Mouse (Mus musculus): ENCODE data around the gene Fa2h. TPM values are rescaled to one million over a fixed set of nuclear protein-coding genes. Genes with fewer than 3 reads are reported as not detected.

The Fa2h gene
- total RNA-seq (2021): 10 to 100 TPM; 12.2 to 14.6 TPM
- long read RNA-seq, experiment 1, transcript Fa2h-201 (7 exons, 2,492 nt): major isoform, 10 of 17 reads
- long read RNA-seq, experiment 1, partial matches to known transcripts: 7 of 17 reads
- long read RNA-seq, experiment 1, other reads (novel, unspliced or antisense): 0 of 17 reads
- long read RNA-seq, experiment 2, partial matches to known transcripts: 6 of 8 reads
- long read RNA-seq, experiment 2, other reads (novel, unspliced or antisense): 1 of 8 reads

GRCm38 (mm10) chr8:111393391-111394363 is at the start of gene Fa2h:
Fa2h (minus strand) TSS chr8:111393824.
- peak; percentile 62 to 74 for DNase-seq (ENCODE audit: low spot score in 2 of 2)

GRCm38 (mm10) chr8:111439189-111439588 is 45.6 kb upstream of the Fa2h start:
- DNase-seq (ENCODE audit: low spot score in 2 of 2): peak; percentile 79 to 85

- no peak for DNase-seq (ENCODE audit: low spot score in 2 of 2)
Observed at GRCm38 (mm10) chr8:111435071-111435828, 41.6 kb upstream of the Fa2h start.

GRCm38 (mm10) chr8:111424646-111425045 is 31.0 kb upstream of the Fa2h start:
- DNase-seq (ENCODE audit: low spot score in 2 of 2): no peak

- DNase-seq (ENCODE audit: low spot score in 2 of 2): no peak
Observed at GRCm38 (mm10) chr8:111424181-111424580, 30.6 kb upstream of the Fa2h start.

- DNase-seq (ENCODE audit: low spot score in 2 of 2): no peak
Observed at GRCm38 (mm10) chr8:111422614-111423013, 29.0 kb upstream of the Fa2h start.

GRCm38 (mm10) chr8:111419171-111419570 is 25.5 kb upstream of the Fa2h start:
- no peak for DNase-seq (ENCODE audit: low spot score in 2 of 2)

GRCm38 (mm10) chr8:111418601-111419000 is 25.0 kb upstream of the Fa2h start:
- peak in 1 of 2 experiments; percentile 2 for DNase-seq (ENCODE audit: low spot score in 2 of 2)

GRCm38 (mm10) chr8:111417222-111417621 is 23.6 kb upstream of the Fa2h start:
- no peak for DNase-seq (ENCODE audit: low spot score in 2 of 2)

GRCm38 (mm10) chr8:111403391-111403790 is 9.8 kb upstream of the Fa2h start:
- peak in 1 of 2 experiments; percentile 17 for DNase-seq (ENCODE audit: low spot score in 2 of 2)

GRCm38 (mm10) chr8:111391268-111391667 is 2.4 kb downstream of the Fa2h start:
- no peak for DNase-seq (ENCODE audit: low spot score in 2 of 2)

- DNase-seq (ENCODE audit: low spot score in 2 of 2): no peak
Observed at GRCm38 (mm10) chr8:111390837-111391236, 2.8 kb downstream of the Fa2h start.

- DNase-seq (ENCODE audit: low spot score in 2 of 2): no peak
Observed at GRCm38 (mm10) chr8:111389581-111389980, 4.0 kb downstream of the Fa2h start.

- DNase-seq (ENCODE audit: low spot score in 2 of 2): no peak
Observed at GRCm38 (mm10) chr8:111385915-111386314, 7.7 kb downstream of the Fa2h start.

GRCm38 (mm10) chr8:111384628-111385027 is 9.0 kb downstream of the Fa2h start:
- DNase-seq (ENCODE audit: low spot score in 2 of 2): no peak

- DNase-seq (ENCODE audit: low spot score in 2 of 2): no peak
Observed at GRCm38 (mm10) chr8:111375192-111375591, 18.4 kb downstream of the Fa2h start.

- DNase-seq (ENCODE audit: low spot score in 2 of 2): no peak
Observed at GRCm38 (mm10) chr8:111369711-111370110, 23.9 kb downstream of the Fa2h start.

- DNase-seq (ENCODE audit: low spot score in 2 of 2): no peak
Observed at GRCm38 (mm10) chr8:111367350-111367749, 26.3 kb downstream of the Fa2h start.

- DNase-seq (ENCODE audit: low spot score in 2 of 2): no peak
Observed at GRCm38 (mm10) chr8:111366610-111367234, 26.9 kb downstream of the Fa2h start.

GRCm38 (mm10) chr8:111363489-111363888 is 30.1 kb downstream of the Fa2h start:
- DNase-seq (ENCODE audit: low spot score in 2 of 2): peak; percentile 13 to 51

Measured in left cerebral cortex, adult 18-20 months (tissue).